Mouse (Mus musculus): Measurements from ENCODE around the gene Plxnb3.
"Not testable (repeated sequence)": the region's sequence is repeated elsewhere in the genome, so short reads cannot be mapped to it uniquely, and the experiment has no call there.

Gene Plxnb3

DNA sequence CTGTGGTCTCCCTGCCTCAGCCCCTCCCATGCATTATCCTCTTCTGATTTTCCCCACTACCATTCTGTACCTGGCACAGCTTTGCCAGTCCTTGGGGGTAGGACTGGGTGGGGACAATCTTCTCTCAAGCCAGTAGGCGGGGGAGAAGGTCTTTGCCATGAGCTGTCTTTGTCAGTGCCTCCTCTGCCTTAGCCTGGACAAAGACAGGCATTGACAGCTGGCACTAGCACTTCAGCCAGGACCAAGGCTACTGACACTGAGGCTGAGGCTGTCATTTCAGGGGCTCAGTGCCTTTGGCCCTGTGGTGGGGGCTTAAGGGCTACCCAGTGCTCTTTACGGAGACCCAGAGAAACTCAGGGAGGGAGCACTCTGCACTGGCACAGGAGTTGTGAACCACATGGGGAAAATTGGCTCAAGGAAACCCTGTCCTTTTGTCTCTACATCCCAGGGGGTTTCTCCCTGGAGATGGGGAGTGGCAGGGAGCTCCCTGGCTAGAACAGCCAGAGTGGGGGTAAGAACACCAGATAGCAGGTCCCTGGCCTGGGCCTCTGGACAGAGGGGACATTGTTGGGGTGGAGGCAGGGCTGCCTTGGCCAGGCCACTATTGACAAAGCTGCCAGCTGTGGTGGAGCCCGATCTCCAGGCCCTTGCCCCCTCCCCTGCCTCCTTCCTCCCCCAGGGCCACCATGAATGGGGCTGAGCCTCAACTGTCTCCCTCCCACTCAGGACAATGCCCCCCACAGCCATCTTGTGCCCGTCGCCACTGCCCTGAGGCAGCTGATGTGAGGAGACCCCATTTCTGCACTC is at the start of gene Plxnb3:
Gene Plxnb3 (plus strand): TSS at position 757 of the 807 bp plus-strand sequence.
- DNase-seq (ENCODE audit: inconsistent ontology term) = no peak

DNA sequence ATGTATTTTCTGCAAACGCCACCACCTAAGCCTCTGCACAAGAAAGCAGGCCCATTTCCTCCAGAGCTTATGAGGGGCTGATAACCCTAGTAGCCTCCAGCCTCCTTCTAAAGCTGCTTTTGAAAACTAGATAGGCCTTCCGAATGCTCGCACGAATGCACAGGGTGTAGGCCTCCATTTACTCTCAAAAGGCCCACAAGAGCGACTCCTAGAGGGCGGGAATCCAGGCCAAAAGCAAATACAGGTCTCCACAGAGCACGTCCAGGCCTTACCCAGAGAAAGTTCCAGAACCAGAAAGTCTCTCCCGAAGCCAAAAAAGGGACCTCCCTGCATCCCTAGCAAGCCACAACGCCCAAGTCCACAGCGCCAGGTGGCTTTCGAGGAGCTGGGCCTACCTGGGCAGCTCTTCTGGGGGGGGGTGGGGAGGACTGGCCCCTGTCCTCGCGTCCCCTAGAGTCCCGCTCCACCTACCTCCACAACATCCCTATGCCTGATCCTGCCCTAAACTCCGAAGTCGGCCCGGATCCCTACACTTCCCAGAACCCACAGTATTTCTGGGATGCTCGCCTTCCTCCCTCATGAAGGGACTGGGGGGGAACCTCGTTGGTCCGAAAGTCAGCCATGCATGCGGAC is 41.3 kb upstream of the Plxnb3 start:
- DNase-seq (ENCODE audit: inconsistent ontology term) = peak; percentile 57

DNA sequence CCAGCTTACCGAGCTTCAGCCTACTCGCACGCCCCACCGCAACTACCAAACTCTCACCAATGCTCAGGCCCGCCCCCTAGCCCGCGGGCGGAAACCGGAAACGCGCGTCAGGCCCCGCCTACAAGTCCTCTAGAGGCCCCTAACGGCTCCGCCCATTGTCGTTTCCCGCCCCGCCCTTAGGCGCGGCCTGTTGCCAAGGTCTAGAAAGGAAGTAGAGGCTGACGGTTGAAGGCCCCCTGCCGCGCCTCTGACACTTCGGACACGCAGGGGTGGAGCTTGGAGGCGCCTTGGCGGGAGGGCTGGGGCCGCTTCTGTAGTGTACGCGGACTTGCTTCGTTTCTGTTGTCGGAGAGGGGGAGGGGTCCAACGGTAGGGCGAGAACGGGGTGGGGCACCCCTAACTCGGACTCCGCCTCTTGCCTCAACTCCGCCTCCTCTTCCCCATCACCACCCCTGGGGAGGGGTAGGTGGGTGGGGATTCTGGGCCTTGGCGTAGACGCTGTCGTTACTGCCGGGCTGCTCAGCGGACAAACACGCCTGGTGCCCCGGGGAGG is 40.7 kb upstream of the Plxnb3 start, which contains the start of the genes Bcap31 and Abcd1:
Gene Bcap31 (minus strand): TSS at position 67 of the 553 bp plus-strand sequence.
Gene Abcd1 (plus strand): TSS at position 489 of the 553 bp plus-strand sequence.
- peak; percentile 98 for DNase-seq (ENCODE audit: inconsistent ontology term)

DNA sequence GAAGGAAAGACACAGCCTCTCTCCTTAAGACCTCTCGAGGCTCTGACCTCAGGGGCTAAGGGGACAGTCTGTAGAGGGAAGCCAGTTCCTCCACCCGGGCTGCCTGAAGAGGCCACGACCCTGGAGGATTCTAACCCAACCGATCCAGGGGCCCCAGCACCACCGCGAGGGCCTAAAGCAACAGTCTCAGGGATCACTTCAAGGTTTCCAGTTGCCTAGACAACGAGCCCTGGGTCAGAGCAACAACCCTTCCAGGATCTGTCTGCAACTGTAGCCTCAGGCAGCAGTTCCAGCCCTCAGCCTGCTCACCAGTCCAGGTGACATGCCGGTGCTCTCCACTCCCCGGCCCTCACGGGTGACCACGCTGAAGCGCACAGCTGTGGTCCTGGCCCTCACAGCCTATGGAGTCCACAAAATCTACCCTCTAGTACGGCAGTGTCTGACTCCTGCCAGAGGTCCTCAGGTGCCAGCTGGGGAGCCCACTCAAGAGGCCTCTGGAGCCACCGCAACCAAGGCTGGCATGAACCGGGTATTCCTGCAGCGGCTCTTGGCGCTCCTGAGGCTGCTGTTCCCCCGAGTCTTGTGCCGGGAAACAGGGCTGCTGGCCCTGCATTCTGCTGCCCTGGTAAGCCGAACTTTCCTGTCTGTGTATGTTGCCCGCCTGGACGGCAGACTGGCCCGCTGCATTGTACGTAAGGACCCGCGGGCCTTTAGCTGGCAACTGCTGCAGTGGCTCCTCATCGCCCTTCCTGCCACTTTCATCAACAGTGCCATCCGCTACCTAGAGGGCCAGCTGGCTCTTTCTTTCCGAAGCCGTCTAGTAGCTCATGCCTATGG is 40.0 kb upstream of the Plxnb3 start:
- no peak for DNase-seq (ENCODE audit: inconsistent ontology term)

DNA sequence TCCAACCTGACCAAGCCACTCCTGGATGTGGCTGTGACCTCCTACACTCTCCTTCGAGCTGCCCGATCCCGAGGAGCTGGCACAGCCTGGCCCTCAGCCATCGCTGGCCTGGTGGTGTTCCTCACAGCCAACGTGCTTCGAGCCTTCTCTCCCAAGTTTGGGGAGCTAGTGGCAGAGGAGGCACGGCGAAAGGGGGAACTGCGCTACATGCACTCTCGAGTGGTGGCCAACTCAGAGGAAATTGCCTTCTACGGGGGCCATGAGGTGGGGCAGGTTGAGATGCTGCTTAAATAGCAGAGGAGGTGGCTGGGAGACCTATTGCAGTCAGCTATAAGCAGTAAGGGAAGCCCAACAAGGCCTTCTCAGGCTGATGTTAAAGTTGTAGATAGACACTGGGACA is 39.2 kb upstream of the Plxnb3 start:
- DNase-seq (ENCODE audit: inconsistent ontology term) = no peak

DNA sequence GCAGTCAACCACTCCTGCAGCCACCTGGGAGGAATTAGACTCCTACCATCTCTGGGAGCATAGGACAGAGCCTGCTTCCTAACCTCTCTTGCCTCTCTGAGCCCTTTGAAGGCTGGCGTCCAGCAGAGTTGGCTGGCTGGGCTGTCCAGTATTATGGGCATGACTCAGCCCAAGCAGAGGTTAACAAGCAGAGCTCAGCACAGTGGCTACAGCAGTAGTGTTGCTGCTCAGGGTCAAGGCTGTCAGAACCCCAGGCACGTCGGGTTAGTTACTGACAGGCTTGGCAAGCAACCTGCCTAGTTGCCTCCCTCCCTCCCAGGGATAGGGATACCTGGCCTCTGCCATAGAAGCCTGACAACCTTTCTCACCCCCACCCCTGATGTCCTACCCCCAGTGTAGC is 38.6 kb upstream of the Plxnb3 start:
- peak; percentile 30 for DNase-seq (ENCODE audit: inconsistent ontology term)

DNA sequence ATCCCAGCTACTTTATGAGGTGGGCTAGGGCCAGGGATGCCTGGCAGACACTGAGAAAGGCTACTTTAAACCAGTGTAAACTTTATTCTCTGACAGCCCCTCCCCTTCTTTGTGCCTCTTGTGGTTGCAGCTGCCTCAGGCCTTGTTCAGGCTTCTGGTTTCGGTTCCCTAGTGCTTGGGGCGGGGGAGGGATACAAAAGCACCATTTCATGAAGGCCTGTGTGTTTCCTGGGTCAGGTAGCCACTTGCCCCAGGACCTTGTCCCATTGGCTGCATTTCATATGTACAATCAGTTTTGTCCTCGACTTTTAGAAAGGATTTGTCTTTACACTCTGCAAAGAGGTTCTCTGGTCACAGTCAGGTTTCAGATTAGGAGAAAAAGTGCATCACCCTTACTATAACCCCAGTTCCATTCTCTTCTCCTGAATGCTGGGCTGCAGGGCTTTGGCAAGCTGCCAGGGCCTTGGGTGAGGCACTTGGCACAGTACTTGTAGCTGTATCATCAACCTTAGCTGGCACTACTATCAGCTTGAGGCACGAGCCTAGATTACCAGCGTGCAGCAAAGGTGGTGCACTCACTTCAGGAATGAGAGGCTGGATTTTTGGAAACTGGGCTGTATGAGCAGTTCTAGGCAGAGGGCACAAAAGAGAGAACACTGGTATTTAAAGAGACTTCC is 38.1 kb upstream of the Plxnb3 start:
- peak; percentile 51 for DNase-seq (ENCODE audit: inconsistent ontology term)

DNA sequence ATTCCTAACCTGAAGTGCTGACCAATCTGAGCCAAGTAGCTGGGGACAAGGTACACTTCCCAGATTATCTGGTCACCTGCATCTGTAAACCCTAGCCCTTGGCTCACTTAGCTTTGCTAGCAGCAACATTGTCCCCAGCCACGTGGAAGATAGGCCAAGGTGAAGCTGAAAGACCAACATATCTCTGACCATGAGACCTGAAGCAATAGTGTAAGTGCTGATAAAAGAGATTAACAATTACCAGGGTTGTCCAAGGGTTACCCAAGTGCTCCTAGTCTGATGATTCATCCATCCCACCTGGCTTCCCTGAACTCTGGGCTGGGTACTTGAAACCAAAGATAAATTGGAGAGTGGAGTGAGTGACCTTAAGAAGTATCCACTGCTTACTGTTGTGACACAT is 26.0 kb upstream of the Plxnb3 start:
- no peak for DNase-seq (ENCODE audit: inconsistent ontology term)

DNA sequence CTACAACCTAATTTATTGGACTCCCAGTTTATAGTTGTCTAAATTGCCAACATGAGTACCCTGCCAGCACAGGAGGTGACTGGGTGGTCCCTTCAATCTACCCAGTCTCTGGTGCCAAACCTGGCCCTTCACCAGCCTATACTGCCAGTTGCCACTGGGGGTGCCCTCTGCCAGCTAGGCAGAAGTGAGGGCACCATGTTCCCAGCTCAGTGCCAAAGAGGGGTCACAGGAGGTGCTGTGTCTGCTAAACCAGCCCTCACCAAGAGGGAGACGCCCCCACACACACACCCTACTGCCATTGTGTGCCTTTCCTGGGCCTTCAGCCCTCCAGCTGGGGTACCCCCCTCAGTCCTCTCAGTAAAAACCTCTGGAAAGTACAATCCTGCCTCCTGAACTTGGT is 18.7 kb upstream of the Plxnb3 start:
- DNase-seq (ENCODE audit: inconsistent ontology term) = no peak

DNA sequence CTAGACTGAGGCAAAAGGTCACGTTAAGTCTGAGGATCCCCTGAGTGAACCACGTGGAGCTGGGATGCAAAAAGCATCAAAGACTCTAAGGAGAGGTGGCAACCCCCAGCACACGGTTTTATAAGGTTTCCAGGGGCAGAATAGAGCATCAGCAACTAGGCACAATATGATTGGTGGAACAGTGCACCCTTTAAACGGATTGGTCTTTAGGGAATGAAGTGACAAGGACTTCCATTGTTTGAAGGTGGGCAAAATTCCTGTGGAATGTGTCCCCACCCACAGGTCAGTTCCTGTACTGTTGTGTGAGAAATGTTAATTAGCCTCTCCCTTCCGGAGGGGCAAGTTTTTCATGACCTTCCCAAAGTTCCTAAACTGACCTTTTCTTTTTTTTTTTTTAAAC is 17.7 kb upstream of the Plxnb3 start:
- no peak for DNase-seq (ENCODE audit: inconsistent ontology term)

DNA sequence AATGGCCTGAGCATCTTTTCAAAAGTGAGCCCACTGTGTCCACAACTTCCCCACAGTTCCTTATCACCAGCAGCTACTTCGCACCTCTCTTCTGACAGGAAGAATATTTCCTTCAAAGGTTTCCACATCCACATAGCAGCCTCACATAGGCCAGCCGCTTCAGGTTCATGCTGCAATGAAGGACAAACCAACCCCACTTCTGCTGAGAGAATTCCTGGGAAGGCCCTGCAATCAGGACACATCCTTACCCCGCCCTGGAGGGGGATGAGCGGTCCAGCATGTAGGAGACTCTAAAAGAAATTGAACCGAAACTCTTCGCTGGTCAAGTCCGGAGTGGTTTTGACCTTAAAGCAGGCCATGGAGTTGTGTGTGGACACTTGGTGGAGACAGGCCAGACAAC is 17.0 kb upstream of the Plxnb3 start:
- not testable (repeated sequence) for DNase-seq (ENCODE audit: inconsistent ontology term)

DNA sequence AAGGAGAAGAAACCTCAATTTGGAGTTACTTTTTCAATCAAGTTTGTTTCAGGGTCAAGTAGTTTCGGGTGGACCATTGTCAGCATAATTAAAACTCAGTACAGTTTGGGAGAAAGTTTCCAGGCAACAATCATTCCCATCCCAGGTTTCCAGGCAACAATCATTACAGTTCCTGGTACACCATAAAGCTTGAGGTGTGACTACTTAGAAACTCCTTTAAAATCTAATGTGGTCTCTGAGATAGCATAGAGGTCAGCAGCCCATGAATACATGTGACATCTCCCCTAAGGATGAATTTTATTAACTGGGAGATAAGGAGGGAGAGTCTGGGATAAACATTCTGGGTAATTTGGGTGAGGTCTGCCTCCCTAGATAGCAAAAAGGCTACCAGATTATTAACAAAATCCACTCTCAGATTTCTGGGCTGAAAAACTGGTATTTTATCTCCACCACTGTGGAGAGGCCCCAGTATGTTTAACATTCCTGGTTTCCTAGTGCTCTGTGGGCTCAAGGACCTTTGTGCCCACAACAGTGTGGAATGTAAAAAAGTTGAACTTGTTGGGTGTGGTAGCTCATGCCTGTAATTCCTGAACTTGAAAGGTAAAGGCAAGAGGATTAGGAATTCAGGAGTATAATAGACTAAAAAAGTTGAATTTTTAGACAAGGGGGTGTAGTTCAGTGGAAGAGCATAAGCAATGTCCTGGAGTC is 12.0 kb upstream of the Plxnb3 start:
- no peak for DNase-seq (ENCODE audit: inconsistent ontology term)

DNA sequence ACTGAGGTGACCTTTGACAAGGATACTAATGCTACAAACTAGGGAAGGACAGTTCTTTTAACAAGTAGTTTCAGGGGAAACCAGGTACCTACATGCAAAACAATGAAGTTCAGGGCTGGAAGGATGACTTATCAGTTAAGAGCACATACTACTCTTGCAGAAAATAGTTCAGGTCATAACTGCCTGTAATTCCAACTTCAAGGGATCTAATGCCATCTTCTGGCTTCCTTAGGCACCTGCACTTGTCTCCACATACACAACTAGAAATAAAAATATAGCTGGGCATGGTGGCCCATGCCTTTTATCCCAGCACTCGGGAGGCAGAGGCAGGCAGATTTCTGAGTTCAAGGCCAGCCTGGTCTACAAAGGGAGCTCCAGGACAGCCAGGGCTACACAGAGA is 7.9 kb upstream of the Plxnb3 start:
- DNase-seq (ENCODE audit: inconsistent ontology term) = no peak

DNA sequence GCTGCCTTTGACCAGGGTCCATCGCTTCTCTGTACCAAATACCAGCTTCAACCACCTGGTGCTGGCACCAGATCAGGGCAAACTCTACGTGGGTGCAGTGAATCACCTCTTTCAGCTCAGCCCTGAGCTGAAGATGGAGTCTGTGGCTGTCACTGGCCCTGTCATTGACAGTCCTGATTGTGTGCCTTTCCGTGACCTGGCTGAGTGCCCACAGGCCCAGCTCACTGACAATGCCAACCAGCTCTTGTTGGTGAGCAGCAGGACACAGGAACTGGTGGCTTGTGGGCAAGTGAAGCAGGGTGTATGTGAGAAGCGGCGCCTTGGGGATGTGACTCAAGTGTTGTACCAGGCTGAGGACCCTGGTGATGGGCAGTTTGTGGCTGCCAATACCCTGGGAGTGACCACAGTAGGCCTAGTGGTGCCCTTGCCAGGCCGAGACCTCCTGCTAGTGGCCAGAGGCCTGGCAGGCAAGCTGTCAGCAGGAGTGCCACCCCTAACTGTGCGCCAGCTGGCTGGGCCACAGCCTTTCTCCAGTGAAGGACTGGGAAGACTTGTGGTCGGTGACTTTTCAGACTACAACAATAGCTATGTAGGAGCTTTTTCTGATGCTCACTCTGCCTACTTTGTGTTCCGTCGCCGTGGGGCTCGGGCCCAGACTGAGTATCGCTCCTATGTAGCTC is 1.9 kb downstream of the Plxnb3 start:
- peak; percentile 71 for DNase-seq (ENCODE audit: inconsistent ontology term)

DNA sequence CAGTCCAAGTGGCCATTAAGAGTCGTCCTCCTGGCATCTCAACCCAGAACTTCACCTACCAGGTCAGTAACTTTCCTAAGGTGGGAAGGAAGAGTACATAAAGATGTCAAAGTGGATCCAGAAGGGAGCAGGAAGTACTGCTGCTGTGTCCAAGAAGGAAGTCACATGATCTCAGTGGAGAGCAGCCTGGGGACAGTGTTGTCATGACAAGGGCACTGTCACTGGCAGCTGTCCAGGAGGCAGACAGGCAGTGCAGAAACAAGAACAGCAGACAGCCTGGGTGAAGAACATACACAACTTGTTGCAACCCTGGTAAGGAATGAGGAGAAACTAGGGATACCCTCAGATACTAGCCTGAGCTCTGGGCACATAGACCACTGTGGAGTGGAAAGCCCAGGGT is 8.4 kb downstream of the Plxnb3 start:
- no peak for DNase-seq (ENCODE audit: inconsistent ontology term)

DNA sequence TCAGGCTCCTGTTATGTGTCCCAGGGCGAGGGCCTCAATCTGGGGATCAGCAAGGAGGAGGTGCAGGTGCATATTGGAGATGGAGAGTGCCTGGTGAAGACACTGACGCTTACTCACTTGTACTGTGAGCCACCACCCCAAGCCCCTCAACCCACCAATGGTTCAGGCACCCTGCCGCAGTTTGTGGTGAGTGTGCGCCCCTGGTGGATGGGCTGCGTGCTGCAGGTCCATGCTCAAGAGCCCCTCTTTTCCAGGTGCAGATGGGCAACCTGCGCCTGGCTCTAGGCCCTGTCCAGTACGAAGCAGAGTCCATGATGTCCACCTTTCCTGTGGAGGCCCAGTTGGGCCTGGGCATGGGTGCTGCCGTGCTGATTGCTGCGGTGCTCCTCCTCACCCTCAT is 10.4 kb downstream of the Plxnb3 start:
- DNase-seq (ENCODE audit: inconsistent ontology term) = no peak

DNA sequence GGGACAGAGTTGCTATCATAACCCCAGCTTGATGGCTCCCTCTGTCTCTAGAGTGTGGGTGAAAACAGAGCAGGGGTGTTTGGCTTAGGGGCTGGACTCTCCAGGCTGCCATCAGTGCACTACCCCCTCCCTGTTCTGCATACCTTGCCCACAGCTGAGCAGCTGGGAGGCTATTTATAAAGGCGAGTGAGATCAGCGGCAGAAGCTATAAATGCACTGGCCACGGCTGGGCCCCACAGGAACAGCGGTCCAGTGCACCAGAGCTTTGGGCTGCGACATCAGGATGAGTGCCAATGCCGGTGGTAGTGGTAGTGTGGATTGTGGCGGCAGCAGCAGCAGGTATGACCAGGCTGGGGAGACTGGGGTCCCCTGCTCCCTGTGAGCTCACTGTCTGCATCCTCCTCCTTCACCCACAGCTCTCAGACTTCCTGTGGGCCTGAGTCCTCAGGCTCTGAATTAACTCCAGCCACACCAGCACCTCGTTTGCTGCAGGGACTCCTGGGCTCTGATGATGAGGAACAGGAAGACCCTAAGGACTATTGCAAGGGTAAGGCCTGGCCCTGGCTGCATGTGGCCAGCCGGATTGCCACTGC is 17.4 kb downstream of the Plxnb3 start, which contains the start of gene Srpk3:
Gene Srpk3 (plus strand): TSS at position 238 of the 593 bp plus-strand sequence.
- DNase-seq (ENCODE audit: inconsistent ontology term) = no peak

DNA sequence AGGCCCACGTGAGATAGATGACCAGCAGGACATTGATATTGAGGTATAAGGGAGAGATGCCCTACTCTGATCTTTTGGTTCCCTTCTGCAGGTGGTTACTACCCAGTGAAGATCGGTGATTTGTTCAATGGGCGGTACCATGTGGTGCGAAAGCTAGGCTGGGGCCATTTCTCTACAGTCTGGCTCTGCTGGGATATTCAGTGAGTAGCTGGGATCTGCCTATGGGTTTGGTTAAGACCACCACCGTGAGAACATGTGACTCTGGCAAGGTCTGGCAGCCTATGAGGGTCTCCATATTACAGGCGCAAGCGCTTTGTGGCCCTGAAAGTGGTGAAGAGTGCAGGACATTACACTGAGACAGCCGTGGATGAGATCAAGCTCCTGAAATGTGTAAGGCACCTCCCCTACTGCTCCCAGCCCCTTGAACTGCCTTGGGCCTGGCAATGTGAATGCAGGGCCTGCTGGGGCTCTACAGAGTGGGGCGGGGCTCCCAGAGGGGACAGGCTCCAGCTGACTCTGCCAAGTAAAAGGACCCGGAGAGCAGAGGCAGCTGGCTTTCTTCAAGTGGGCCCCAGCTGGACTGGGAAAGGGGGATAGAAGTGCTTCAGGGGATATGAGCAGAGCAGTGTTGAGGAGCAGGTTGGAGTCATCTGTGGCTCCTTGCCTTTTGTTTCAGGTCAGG is 18.1 kb downstream of the Plxnb3 start:
- DNase-seq (ENCODE audit: inconsistent ontology term) = no peak

DNA sequence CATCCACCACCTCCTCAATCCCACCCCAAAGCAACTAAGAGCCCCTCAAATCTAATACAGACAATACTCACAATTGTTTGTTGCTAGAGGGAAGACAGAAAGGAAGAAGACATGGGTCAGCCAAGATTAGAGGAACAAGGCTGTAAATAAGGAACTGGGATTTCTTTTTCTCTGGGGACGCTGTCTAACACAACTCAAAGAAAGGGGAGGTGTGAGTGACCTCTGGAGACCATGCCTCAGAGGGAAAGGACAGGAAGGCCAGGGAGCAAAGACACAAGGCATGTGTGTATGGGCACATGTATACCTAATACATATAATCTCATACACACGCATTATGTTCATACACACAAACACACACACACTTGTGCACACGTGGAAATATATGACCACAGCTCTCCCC is 25.3 kb downstream of the Plxnb3 start:
- DNase-seq (ENCODE audit: inconsistent ontology term) = no peak

Data from Muller cell, postnatal 12 days (primary cell).